Mouse (Mus musculus) kidney, adult 2 months (tissue): ENCODE measurements at regions not wholly inside any gene's neighbourhood (a gene's known extent, or its start where the extent isn't known, plus 50 kb on each side); places are given as distances from the start of the nearest gene placed in this dataset.

Experiments used
- CTCF ChIP-seq: fragments of 200-500 bp; conservative IDR thresholded peaks from 2 replicates; pipeline ENCODE4 v1.5.1; 2011; ENCODE audit warnings: low read depth, mild to moderate bottlenecking, control low read depth, low read length, moderate library complexity, mixed read lengths; ENCODE audit not compliant: insufficient read depth, insufficient read length
- POLR2A ChIP-seq: fragments of 200-500 bp; IDR thresholded peaks from one replicate; pipeline ENCODE4 v1.6.1; 2011; ENCODE audit warnings: low read depth, low read length, control low read depth

DNA sequence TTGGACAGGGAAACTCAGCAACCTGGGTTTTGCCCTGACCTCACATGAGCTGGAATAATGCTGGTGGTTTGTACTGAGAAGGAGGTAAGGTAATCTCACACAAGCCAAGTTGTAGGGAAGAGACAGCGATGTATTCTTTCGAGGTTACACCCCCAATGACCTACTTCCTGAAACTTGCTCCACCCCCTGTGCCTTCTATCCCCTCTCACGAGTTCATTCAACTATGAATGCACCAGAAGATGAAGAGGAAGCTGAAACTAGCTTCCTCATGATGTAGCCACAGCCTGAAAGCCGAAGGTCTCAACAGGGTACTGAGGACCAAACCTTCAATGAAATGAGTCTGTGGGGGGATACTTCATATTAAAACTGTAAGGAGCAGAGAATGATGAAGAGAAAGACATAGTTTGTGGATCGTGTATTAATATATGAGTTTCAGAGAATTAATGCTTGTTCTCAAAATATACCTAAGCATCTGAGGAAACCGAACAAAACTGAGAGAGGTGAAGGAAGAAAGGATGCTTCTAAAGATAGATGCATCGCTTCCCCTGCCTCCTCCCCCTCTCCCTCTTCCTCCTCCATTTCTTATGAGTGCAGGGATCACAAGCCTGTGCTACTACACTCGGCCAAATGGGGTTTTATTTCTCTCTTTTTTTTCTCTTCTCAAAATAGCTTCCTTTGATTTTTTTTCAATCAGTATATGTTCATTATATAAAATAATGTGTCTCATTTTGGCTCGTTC, 543.5 kb upstream of the Nrp1 start:
- TF ChIP-seq CTCF (no peak), POLR2A (no peak)
